Mouse (Mus musculus) olfactory bulb, adult 2 months (tissue): ENCODE results near the gene Ppp1r8. TPM values are rescaled to one million over a fixed set of nuclear protein-coding genes. Genes with fewer than 3 reads are reported as not detected.
A peak's percentile ranks its signal among the peaks of the same experiment; 100 is the strongest.

ENCODE experiments used
- H3K27ac ChIP-seq: fragments of 200-500 bp; 2 replicates; pipeline ENCODE4 v1.5.1; 2012; ENCODE audit warnings: low read depth, low read length; ENCODE audit not compliant: insufficient read depth
- H3K4me1 ChIP-seq: fragments of 200-500 bp; 2 replicates; pipeline ENCODE4 v1.6.1; 2012; ENCODE audit warnings: low read length; ENCODE audit not compliant: control insufficient read depth, insufficient read depth
- H3K4me3 ChIP-seq: fragments of 200-500 bp; 2 replicates; pipeline ENCODE4 v1.5.1; 2012; ENCODE audit warnings: mild to moderate bottlenecking, low read depth, low read length, moderate library complexity; ENCODE audit not compliant: insufficient read depth
- CTCF ChIP-seq: fragments of 200-500 bp; IDR thresholded peaks from 2 replicates; pipeline ENCODE4 v1.5.1; 2012; ENCODE audit warnings: low read depth, mild to moderate bottlenecking, low read length, moderate library complexity; ENCODE audit not compliant: insufficient read depth
- POLR2A ChIP-seq: fragments of 200-500 bp; IDR thresholded peaks from 2 replicates; pipeline ENCODE4 v1.6.1; 2012; ENCODE audit warnings: mild to moderate bottlenecking, low read depth, low read length, moderate library complexity; ENCODE audit not compliant: insufficient read depth
- WGBS: fragments of 180-500 bp; shearing (Covaris S2); methylation state at CpG from one replicate; pipeline ENCODE4 v1.1.7; 2018; 5-methylcytosine and 5-hydroxymethylcytosine counted together
- polyA plus RNA-seq: library from polyadenylated mRNA; stranded (reverse); fragments of >200 nt; gene quantifications from 2 replicates; pipeline ENCODE4 v1.2.4, GENCODE M21; 2012; ENCODE audit warnings: low replicate concordance; ENCODE audit not compliant: missing spikeins, insufficient read depth, insufficient read length

The Ppp1r8 gene
- polyA plus RNA-seq: not detected in 2 replicates

- peak within 1 kb of the TSS; percentile 86 for H3K4me3 ChIP-seq
- peak within 1 kb of the TSS; percentile 83 for H3K27ac ChIP-seq
- WGBS: under 1% methylated on average over 40 of the region's 40 CpGs
- no peaks in the 10 kb centered on the region for H3K4me1 ChIP-seq
- TF ChIP-seq CTCF: 0 out of 2 replicates have a peak, but pooled peaks have one; percentile 23
- TF ChIP-seq POLR2A: peak; percentile 96
Measured at GRCm38 (mm10) chr4:132842970-132843704, at the start of gene Ppp1r8. Ppp1r8 (minus strand) TSS chr4:132843169.

- TF ChIP-seq POLR2A: no peak
- TF ChIP-seq CTCF: no peak
- 6% methylated on average over 9 of the region's 9 CpGs for WGBS
- H3K27ac ChIP-seq: no peak overlapping the region
- H3K4me3 ChIP-seq: peak overlapping the region; percentile 85
- no peaks in the 10 kb centered on the region for H3K4me1 ChIP-seq
Measured at GRCm38 (mm10) chr4:132884844-132885374, 41.9 kb upstream of the Ppp1r8 start.

- H3K4me3 ChIP-seq: peak within 1 kb of the TSS; percentile 85
- no peaks in the 10 kb centered on the region for H3K4me1 ChIP-seq
- WGBS: under 1% methylated on average over 72 of the region's 72 CpGs
- H3K27ac ChIP-seq: peak within 1 kb of the TSS; percentile 5; the same call in 1 of the 2 replicates
- TF ChIP-seq POLR2A (peak; percentile 62), CTCF (no peak)
Measured at GRCm38 (mm10) chr4:132884064-132884843, 41.3 kb upstream of the Ppp1r8 start, which contains the start of gene Stx12. Stx12 (minus strand) TSS chr4:132884509.

GRCm38 (mm10) chr4:132883561-132884063 lies 40.6 kb upstream of the Ppp1r8 start:
- Histone ChIP-seq H3K4me3 (peak overlapping the region; percentile 85), H3K4me1 (no peaks in the 10 kb centered on the region), H3K27ac (peak overlapping the region; percentile 5; the same call in 1 of the 2 replicates)
- TF ChIP-seq POLR2A (no peak), CTCF (no peak)
- 1% methylated on average over 21 of the region's 21 CpGs for WGBS

GRCm38 (mm10) chr4:132874363-132875097 lies 31.6 kb upstream of the Ppp1r8 start:
- Histone ChIP-seq H3K4me1 (no peaks in the 10 kb centered on the region), H3K27ac (no peak overlapping the region), H3K4me3 (no peak overlapping the region)
- TF ChIP-seq CTCF: no peak
- TF ChIP-seq POLR2A: no peak
- 90% methylated on average over 7 of the region's 7 CpGs for WGBS

GRCm38 (mm10) chr4:132873481-132874362 lies 30.8 kb upstream of the Ppp1r8 start:
- no peak overlapping the region for H3K4me3 ChIP-seq
- H3K27ac ChIP-seq: no peak overlapping the region
- no peaks in the 10 kb centered on the region for H3K4me1 ChIP-seq
- 80% methylated on average over 11 of the region's 11 CpGs for WGBS
- TF ChIP-seq POLR2A: no peak
- no peak for TF ChIP-seq CTCF

- WGBS: 98% methylated on average over 3 of the region's 3 CpGs
- Histone ChIP-seq H3K4me1 (no peaks in the 10 kb centered on the region), H3K27ac (no peak overlapping the region), H3K4me3 (no peak overlapping the region)
- TF ChIP-seq POLR2A (no peak), CTCF (no peak)
Measured at GRCm38 (mm10) chr4:132871116-132871515, 28.1 kb upstream of the Ppp1r8 start.

- no peaks in the 10 kb centered on the region for H3K4me1 ChIP-seq
- WGBS: 82% methylated on average over 2 of the region's 2 CpGs
- no peak overlapping the region for H3K4me3 ChIP-seq
- no peak for TF ChIP-seq CTCF
- no peak for TF ChIP-seq POLR2A
- H3K27ac ChIP-seq: no peak overlapping the region
Measured at GRCm38 (mm10) chr4:132864856-132865255, 21.9 kb upstream of the Ppp1r8 start.
